Mouse (Mus musculus) forelimb bud, embryonic 11.5 days (tissue): ENCODE data around the gene Myh2.

ENCODE experiments used
- DNase-seq: peaks from one replicate; pipeline ENCODE4 v3.0.0-alpha.2; 2012; ENCODE audit warnings: low read depth, low spot score

Gene Myh2

DNA sequence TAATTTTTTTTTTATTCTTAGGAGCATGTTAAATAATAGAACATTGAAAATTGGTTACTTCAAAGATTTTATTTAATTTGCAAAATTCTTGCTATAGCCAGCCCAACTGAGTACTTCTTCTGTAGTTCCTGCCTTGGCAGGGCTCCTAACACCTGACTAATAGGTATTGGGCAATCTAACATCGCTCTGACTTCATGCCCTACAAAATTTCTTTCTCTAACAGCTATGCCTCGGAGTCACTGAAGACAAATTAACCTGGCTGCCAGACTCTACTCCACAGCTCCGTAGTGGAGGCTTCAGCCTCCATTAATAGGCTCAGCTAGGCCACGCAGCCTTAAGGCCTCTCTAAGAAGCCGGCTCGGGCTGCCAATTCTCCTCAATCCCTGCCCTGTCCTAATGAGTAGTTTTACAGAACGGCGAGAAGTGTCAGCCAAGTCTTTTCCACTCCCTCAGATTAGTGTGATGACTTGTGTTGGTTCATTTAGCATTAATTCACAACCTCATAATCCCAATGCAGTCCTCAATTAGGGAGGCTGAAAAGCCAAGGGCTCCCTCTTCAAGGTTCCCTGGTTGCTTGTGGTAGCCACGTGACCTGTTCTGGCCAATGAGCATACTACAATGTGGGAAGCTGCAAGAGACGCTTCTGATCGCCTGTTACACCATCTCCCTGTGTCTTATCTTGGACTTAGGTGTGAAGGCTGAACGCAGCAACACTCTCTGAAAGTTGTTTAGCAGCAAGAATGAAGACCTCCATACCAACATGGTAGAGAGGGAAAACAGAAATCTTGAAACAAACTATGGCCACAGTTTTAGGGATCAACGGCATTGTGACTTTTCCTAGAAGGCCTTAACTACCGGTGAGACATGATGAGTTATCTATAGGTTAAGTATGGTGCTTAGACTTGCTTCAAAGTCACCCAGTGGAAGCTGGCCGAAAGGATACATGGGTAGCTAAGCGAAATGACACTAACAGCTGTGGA is 18.9 kb upstream of the Myh2 start:
- no peak for DNase-seq

DNA sequence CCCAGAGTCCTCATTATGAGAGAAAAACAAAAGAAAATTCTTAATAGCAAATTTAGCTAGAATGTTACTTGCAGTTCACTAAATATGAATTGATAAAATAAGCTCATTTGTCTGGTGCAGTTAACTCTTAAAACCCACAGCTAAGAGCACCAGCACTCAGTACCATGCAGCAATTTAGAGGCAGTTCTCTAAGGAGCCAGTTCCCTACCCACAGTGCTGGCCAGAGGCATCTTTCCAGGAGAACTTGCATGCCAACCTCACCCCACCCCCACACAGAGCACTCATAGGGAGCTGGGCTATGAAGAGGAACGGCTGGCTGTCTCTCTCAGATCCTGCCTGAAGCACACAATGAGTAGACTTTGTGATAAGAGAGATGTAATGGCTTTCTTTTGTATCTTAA is 17.7 kb upstream of the Myh2 start:
- no peak for DNase-seq

DNA sequence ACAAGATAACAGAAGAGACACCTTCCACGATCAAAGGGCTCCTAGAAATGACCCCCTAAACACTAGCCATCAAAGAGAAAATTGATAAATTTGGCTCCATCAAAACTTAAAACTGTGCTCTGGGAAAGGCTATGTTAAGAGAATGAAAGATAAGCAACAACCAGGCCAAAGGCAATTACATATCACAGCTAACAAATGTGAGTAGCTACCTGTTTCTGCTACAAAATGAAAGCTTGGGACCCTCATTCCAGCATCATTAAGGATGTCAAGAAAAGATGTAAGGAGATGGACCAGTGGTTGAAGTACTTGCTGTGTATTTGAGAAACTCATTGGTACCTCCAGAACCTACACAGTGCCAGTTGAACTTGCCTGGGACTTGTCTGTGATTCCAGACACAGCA is 17.0 kb upstream of the Myh2 start:
- DNase-seq: no peak

DNA sequence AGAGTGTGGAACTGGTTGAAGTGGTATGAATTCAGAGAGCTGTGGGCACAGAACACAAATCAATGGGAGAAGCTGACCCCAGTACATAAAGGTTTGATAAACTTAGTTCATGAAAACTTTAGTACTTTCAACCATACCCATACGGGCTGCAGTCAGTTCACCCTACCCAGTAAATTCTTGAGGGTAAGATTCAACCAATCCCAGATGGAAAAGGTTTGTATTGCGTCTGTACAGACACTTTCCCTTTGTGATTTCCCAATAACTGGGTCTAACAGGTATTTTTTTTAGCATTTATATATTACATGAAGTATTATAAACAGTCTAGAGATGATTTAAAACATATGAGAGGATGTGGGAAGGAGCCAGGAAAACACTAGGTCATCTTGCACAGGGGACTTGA is 15.2 kb upstream of the Myh2 start:
- no peak for DNase-seq

DNA sequence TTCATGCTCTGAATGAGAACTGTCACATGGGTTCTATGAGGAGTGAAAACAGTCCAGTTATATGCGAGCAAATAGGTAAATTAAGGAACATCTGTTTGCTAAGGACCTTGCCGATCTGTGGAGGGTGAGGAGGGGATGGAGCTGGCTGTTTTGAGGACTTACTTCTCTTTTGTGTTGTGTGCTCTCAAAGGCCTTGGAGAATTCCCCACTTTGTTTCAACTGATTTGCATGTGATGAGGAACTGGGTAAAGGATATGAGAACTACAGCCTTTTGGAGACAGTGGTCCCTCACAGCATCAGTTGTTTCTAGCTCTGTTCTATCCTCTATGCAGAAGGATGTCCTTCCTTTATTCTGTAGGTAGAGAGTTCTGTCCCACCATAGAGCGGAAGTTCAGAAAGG is 10.7 kb upstream of the Myh2 start:
- DNase-seq: no peak

DNA sequence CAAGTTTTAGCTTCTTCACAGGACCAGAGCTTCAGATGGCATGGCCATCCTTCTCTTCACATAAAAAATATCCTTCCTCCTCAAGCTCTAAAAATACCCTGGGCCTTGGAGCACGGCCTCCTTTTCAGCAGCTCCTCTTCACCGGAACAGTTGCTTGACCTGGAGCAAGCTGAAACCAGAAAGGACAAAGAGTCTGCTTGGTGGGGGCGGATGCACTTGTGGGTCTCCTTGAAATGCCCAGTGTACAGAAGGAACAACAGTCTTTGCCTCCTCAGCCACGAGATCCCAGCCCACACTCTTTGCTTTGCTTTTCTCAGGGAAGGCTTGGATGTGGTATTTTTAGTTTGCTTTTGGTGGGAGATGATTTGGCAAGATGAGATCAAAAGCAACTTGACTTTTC is 7.1 kb upstream of the Myh2 start:
- DNase-seq: no peak

DNA sequence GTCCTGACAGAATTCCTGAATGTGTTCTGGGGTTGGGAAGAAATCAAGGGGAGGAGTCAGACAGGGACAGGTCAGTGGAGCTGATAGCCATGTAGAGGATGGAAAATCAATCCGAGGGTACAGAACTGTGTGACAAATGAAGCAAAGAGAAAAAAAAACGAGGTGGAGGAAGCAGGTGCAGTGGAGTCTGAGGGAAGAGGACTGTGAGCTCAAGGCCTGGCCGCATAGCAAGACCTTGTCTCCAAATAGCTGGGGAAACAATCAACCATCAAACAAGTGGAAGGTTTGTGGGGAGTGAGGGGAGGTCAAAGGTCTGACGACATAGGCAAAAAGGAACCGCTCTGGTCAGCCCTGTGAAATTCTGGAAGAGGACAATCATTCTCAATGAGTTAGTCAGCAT is 6.0 kb upstream of the Myh2 start:
- DNase-seq: no peak

DNA sequence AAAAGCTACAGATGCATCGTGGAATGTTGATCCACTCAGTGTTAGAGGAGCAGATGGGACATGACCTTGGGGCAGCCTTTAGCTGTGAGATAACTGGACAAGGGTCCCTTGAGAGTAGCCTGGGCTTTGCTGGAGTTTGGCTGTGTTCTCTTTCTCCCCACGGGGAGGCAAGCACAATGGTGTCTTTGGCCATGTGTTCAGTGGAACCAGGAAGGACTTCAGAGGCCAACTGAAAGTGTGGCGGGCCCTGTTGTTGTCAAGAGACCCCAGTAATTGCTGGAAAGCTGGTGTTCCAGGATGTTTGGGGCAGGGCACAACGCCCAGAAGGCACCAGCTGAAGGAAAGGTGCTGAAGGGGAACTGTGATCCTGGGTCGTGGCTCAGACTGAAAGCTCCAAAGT is 1.5 kb upstream of the Myh2 start:
- DNase-seq: no peak

DNA sequence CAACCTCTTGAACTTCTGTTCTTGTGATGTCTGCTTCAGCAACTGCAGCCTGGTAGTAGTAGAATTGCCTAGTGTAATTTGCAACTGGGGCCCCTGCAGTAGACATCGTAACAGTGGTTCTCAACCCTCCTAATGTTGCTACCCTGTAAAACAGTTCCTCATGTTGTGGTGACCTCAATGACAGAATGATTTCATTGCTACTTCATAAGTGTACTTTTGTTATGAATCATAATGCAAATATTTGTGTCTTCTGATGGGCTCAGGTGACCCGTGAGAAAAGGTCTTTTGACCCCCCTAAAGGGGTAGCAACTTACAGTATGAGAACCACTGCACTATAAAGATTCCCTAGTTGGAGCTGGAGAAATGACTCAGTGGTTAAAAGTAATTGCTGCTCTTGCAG is 1.6 kb downstream of the Myh2 start:
- no peak for DNase-seq

DNA sequence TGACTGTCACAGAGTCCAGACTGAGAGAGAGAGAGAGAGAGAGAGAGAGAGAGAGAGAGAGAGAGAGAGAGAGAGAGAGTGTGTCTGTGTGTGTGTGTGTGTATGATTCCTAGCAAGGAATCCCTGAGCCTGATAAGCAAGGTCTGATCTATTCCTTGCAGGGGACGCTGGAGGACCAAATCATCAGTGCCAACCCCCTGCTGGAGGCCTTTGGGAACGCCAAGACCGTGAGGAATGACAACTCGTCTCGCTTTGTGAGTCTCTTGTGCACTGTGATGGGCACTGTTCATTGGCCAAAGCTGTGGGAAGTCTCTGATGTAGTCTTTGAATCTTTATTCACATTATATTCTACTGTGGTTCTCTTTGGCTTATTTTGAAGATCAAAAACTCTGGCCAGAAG is 5.5 kb downstream of the Myh2 start:
- DNase-seq: no peak

DNA sequence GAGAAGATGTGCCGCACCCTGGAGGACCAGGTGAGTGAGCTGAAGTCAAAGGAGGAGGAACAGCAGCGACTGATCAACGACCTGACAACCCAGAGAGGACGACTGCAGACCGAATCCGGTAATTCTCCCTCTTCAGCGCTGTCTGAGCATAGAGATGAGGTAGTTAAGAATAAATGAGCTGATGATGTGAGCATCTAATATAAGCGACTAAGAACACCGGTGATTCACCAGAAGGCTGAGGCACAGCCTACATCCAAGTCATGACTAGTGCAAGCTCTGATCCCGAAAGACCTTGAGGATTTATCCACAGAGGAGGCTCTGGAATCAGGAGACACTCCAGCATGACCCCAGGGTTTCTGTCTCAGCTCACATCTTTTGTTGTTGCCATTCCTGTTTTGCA is 19.5 kb downstream of the Myh2 start:
- no peak for DNase-seq

DNA sequence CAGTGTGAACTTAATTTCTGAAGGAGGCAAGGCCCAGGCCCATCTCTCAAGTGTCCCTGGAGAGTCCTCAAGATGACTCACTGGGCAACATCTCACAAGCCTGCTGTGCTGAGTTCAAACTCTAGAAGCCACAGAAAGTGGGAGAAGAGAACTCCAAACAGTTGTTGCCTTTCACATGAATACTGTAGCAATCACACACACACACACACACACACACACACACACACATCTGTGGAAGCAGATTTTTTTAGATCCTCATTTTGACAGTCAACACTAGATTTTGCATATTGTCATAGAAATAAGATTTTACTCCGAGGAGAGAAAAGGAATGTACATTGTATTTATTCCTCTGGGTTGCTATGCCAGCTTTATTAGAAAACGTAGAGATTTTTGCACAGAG is 20.0 kb downstream of the Myh2 start:
- no peak for DNase-seq

DNA sequence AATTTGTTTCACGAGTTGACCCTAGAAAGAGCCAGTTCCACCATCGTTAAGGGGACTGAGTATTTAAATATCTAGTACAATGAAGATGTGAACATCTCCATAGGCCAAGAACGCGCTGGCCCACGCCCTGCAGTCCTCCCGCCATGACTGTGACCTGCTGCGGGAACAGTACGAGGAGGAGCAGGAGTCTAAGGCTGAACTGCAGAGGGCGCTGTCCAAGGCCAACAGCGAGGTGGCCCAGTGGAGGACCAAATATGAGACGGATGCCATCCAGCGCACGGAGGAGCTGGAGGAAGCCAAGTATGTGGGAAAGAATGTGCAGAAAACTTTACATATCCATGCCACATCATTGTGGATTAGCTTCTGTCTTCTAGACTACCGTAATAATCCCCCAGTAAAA is 20.7 kb downstream of the Myh2 start:
- DNase-seq: no peak

DNA sequence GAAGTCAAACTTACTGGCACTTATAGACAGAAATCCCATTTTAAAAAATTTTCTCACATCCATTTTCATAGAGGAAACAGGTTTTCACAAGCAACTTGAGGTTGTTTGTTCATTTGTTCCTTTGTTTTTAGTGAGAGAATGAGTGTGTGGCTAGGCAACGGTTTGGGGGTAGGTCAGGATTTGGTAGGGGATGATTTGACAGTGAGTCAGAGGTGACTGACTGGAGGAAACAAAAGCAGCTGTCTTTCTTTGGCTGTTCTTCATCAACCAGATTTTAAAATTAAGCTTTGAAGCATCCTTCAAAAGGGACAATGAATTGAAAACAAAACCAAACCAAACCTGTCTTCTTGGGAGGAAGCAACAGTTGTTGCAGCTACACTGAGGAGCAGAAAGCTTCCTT is 28.5 kb downstream of the Myh2 start:
- DNase-seq: no peak

DNA sequence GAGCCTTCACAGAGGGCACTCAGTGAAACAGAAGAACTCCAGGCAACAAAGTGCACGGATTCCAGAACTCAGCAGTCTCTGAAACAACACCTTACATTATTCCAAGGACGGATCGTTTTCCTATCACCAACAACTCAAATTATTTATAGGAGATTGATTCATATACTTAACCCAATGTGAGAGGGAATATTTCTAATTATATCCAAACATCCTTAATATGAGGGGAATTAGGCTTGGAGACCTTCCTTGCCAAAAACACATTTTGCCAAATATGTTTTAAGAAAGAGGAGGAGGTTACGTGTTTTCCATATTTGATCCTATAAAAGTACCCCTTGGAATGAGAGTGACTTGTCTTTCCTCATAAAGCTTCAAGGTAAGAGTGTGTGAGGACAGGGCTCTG is 28.9 kb downstream of the Myh2 start, which contains the start of gene Myh1:
Gene Myh1, plus strand, starts transcription at position 301 of the 400 bp plus-strand sequence.
- no peak for DNase-seq

DNA sequence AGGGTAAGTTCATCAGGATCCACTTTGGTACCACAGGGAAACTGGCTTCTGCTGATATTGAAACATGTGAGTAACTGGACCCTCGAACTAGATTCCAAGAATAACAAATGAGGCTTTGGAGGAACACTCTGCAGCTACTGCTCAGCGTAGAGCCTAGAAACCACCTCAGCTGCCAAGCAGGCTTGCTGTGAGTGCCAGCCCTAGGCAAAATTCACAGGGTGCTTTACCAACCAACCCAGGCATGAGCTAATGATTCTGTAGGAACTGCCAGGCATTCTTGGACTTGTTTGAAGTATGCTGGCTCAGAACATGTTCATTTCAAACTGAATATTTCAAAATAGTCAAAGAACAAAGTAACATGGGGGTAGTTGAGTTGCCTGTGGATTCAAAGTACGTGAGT is 33.9 kb downstream of the Myh2 start:
- no peak for DNase-seq

DNA sequence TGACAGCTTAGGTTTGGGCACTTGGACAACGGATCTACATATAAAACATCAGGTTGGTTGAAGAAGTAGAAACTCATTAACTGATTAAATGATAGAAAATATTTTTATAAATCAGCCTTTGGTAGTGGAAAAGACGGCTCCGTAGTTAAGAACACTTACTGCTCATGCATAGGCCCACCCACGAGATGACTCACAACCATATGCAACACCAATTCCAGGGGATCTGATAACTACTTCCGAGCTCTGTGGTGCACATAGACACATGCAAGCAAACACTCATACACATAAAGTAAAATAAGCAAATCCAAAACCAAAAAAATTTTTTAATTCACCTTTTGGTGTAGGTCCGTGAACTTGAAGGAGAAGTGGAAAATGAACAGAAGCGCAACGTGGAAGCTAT is 51.0 kb downstream of the Myh2 start:
- no peak for DNase-seq

DNA sequence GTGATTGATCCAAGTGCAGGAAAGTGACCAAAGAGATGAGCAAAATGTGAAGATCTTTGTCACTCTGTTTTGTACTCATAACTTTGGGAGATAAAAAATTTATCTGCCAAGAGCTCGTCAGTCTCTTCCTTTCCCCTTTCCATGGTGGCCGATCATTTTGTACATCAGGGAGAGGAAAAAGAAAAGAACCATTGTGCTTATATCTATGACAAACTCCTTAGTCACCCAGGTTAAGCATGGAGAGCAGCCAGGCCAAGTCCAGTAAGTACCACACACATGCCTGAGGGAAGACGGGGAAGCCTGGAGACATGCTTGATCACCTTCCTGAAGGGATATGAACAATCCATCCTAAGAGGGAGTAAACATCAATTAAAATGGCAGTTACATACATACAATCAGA is 53.6 kb downstream of the Myh2 start:
- no peak for DNase-seq

DNA sequence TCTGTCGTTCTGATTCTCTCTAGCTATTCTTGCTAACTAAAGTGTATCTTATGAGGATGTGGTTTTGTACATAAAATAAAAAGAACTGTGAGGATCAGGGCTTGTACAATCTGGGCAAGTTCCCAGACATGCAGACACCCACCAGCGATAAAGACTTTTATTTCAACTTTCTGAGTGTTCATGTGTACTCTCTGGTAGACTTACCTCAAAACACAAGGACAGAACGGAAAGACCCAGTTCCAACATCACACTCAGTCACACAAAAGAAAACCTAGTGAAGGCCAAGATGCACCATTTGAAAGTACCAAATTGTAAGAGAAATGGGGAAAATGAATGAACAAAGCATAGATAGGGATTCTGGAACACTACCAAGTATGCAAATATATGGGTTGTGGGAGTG is 57.9 kb downstream of the Myh2 start:
- DNase-seq: no peak

DNA sequence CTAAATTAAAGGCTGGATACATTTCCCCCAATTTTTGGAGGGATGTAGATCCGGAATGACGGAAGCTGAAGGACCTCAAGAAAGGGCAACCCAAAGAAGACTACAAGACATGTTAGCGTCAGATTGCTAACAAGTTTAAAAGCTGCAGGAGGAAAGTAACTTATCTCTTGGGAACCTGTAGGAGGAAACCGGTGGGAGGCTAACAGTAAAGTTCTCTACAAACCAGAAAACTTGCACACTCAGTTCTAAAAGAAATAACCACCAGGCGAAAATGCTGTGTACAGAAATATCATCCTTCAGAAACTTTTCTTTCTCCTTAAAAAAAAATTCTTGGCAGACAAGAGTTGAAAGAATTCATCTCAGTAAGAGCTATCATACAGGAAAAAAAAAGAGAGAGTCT is 58.3 kb downstream of the Myh2 start:
- DNase-seq: no peak

DNA sequence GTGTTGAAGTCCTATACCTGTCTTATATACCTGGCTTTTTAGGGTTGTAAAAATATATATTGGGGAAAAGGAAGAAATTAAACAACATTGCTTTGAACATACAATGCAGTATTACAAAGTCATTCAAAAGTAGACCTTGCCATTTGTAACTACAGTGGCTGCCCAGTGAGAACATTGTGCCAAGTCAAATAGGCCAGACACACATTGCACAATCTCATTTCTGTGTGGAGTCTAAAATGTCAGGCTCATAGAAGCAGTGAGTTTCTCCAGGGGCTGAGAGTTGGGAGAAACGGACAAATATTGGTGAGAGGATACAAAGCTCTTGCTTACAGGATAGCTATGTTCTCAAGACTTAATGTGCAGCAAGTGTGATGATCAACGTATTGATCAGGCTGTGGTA is 59.1 kb downstream of the Myh2 start:
- DNase-seq: no peak

DNA sequence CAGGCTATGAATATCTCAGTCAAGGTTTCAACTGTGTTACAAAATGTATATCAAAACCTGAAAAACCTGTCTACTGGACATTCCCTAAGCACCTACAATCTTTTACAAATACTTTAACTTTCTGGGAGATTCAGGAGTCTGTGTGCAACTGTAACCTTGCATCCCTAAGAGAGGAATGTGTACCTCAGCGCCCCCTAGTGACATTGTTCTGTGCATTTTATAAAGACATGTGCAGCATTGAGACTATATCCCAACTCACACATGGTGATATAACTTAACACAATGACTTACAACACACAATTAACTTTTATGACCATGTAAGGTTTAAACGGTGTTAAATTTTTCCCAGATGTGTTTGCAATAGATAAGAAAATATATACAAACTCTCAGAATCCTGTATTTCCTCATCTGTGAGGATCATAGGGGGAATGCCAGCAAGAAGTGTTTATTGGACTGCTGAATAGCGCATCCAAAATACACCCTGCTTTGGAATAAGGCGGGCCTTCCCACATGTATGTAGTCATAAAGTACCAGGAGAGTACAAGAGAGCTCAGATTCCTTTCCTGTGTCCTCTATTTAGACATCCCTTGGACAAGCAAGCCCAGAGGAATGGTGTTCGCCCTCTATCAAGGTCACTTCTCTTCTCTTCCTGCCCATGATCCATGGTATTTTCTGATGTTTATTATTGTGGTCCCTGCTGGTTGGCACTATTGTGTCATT is 65.0 kb downstream of the Myh2 start:
- peak; percentile 51 for DNase-seq

DNA sequence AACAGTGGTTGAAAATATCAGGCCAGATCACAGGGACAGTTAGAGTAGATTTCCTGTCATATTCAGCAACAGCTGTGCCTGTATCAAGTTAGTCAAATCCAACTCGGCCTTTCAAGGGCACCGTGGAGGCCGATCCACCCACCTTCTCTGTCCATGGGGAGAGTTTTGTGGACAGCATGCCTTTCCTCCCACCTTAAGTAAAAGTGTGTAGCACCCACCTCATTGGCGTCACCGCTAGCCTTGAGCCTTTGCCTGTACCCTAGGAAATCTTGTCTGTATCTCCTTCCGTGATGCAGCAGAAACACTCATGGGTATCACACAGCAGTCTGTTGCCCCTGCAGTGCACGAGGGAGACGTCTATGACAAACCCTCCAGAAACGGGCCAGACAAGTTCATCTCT is 66.0 kb downstream of the Myh2 start:
- no peak for DNase-seq
